Mouse (Mus musculus) kidney, postnatal 4 days (tissue): ENCODE measurements around the gene Ifnar2.

Experiments used
- DNase-seq, 2 experiments: peaks; one replicate each; pipeline ENCODE4 v3.0.0; 2021; ENCODE audit warnings: mixed read lengths in 2 of 2

Ifnar2 gene

DNA sequence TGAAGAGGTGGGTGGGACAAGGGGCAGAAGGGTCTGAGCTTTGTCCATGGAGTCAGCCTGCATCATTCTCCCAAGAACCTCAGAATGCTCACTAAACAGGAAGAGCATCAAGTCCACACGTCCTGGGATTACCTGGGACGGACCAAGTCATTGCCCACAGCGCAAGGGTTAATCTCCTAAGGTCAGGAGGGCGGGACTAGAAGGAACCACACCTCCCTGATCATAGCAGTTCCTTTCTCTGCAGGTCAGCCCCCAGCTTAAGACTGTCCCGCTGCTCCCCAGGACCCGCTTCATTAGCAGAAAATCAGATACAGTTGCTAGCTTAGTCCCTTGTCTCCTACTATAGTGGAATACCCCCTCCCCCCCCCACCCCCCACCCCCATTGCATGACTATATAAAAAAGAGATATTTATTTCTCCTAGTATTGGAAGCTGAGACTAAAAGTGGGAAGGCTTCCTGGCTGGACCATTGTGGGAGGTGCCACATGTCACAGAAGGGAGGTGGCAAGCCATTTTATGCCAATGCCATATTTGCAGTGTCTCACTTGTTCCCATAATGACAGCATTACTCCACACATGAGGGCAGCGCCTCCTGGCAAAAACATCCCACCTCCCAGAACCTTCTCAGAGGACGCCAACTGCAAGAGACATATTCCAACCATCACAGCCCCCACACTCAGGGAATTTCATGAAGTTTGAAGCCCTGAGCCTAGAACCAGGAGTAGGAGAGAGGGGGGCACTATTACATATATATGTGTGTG lies 23.2 kb downstream of the Ifnar2 start:
- DNase-seq, result no peak

DNA sequence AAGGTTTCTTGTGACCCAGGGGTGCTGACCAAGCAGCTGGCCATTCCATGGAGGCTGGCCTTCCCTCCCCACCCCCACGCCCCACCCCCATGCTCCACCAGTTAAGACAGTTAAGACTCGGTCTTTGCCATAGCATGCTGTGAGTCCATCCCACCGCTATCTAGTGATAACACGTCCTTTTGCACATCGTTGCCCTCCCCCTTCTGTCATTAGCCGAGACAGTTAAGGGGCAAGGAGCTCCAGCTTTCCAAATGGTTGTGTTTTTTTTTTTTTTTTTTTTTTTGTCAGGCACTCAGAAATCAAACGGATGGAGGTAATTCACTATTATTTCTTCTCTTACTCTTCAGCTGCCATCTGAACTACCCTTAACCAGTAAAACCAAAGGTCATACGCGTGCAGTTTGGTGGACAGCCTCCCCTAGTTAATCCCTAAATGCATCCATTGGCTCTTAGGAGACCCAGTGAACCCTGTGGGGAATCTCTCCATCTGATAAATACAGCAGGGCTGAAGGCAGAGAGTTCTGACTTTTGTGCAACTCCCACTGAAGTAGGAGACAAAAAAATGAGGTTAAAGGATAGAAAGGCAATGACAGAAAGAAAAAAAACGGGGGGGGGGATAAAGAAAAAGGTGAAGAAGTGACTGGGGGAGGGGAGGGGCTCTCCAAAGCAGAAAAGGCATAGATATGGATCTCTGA lies 24.4 kb downstream of the Ifnar2 start:
- no peak for DNase-seq

DNA sequence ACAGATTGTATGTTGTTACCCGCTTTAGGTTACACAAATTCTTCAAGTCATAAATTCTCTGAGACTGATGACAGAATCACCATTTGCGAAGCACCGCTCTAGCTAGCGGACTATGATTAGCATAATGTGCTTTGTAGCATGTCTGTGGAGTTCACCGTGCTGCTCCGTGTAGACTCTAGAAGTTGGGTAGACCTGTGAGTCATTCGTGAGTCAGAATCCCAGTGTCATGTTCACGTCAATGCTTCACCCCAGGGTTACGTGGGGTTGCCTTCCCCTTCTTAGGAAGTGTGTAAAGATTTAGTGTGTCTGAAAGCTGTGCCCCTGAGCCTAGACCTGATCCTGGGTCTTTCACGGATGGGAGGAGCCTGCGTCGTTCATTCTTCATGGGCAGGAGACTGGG lies 25.4 kb downstream of the Ifnar2 start:
- no peak for DNase-seq

DNA sequence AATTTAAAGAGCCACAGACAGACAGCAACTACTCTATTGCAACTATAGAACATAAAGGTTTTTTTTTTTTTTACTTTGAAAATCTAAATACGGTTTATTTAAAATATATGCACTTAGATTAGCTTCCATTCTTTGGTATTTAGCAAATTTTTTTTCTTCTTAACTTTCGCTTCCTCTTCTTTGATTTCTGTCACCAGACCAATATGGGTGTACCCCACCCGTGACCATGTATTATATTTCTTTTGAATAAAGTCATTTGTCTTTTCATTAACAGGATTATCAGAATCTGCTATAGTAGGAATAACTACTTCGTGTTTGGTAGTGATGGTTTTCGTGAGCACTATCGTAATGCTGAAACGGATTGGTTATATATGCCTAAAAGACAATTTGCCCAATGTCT lies 26.4 kb downstream of the Ifnar2 start:
- no peak for DNase-seq

DNA sequence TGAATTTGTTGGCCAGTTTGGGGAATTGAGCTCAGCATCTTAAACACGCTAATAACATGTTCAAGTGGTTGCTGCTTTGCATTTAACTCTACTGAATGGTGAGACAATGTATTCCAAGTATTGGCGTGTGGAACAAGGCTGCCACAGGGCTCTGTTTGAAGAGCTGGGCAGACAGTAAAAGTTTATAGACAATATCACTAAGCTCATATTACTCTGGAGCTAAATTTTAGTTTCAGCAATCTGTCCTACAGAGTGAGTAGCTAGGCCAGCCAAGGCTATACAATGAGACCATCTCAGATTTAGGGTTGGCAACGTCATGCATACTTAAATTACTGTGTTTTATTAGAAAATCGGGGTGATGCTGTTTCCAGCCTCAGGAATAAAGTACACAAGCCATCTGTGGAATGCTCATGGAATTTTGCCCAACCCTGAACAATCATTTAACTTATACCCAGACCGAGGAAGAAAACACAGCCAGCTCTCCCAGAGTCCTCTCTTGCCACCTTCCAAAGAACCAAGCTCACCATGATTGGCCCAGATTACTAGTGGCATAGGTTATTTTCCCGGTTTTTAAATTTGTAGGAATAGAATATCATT lies 29.1 kb downstream of the Ifnar2 start:
- DNase-seq, result no peak

DNA sequence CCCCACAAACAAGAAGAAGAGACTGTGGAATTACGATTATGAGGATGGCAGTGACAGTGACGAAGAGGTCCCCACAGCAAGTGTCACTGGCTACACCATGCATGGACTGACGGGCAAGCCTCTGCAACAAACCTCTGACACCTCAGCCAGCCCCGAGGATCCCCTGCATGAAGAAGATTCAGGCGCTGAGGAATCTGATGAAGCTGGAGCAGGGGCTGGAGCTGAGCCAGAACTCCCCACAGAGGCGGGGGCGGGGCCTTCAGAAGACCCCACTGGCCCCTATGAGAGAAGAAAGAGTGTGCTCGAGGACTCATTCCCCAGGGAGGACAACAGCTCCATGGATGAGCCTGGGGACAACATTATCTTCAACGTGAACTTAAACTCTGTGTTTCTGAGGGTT lies 31.2 kb downstream of the Ifnar2 start:
- no peak for DNase-seq

DNA sequence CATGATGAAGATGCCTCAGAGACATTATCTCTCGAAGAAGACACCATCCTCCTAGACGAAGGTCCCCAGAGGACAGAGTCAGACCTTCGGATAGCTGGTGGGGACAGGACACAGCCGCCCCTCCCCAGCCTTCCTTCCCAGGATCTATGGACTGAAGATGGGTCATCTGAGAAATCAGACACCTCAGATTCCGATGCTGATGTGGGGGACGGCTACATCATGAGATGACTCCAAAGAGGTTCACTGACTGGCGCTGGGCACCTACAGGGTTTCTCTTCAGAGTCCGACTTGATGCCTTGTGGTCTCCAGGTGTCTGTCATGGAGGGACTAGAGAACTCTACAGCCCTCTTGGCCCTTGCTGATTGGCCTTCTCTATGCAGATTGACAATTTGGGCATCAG lies 31.6 kb downstream of the Ifnar2 start:
- no peak for DNase-seq

DNA sequence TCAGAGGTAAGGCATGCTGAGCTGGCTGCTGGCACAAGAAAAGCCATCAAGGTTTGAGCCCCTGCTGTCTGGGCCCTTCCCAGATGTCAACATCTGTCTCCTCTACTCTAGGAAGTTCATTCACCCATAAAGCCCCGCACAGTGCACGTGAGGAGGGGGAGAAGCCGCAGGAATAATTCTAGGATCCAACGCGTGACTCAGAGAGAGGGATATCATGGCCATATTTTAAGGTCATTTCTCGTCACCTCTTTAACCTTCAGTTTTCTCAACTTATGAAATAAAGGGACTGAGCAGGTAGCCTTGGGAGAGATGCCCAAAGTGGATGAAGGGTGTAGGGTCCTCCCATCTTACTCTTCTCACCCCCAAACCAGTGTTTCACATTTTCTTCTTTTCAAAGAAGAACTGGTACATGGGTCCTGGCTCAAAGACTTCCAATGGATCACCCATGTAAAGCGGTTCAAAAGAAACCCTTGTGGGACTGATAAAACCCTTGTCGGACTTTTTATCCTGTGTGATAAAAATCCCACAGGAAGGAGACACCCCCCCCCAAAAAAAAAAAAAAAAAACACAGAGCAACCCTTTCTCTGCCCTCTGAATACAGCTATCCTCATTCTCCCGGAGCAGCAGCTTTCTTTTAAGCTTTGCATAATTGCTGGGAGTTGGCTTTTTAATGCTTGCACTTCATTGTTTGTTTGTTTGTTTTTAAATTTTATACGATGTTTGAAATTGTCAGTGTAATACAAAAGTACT lies 32.4 kb downstream of the Ifnar2 start:
- no peak for DNase-seq

DNA sequence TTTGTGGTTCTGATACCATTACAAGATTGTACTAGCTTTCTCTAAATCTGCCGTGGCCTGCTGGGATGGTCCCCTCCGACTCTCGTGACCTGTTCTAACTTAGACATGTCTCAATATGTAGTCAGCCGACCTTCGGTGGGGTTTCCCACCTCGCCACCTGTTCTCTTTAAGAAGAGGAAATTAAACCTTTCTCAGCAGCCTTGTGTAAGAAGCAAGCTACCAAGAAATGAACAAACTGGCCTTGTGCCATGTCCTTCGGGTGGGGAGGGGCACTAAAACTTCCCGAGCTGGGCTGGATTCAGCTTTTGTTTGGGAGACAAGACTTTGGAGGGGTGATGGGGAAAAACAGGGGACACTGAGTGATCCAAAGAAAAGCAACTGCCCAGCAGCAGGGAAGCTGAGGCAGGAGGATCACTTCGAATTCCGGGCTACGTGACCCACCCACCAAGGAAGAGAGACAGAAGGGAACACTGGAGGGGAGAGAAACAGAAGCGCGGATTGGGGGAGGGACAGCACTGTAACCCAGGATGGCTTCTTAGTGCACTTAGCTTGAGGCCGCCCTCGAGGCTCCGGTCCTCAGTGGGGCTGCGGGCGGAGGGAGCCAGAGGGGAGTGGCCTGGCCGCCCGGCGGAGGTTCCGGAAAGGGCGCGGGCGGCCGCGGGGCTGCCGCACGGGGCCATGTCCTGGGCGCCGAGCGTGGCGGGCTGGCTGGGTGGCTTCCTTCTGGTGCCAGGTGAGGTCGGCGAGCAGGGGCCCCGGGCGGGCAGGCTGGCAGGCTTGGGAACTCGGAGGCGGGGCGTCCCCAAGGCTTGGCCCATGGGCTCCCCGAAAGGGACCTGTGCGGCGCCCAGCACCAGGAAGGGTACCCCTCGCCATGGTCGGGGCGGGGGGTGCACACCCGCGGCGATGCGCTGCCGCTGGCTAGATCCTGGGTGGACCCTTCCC lies 33.3 kb downstream of the Ifnar2 start, which contains the start of gene Il10rb:
Il10rb (plus strand) TSS at position 525 of the 945 bp plus-strand sequence.
- peak; percentile 82 to 89 for DNase-seq

DNA sequence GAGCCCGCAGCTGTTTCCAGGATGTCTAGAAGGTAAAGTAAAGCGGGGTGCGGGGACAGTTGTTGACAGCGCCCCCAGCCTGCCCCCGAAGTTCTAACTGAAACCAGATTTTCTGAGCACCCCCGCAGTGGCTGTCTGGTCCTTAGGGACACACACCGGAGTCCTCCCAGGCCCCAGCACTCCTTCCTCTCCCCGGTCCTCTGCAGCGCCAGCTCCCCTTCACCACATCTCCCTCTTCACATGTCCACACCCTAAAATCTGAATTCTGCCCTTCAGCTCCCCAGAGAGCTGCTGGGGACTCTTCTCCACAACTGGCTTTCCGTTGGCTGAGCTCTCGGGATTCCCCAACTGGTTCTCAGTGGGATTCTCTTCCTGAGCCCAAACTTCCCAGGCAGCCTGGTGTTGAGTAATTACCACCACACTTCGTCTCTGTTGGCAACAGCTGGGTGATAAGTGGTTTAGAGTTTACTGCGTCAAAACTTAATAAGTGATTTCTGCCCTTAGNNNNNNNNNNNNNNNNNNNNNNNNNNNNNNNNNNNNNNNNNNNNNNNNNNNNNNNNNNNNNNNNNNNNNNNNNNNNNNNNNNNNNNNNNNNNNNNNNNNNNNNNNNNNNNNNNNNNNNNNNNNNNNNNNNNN lies 34.1 kb downstream of the Ifnar2 start:
- DNase-seq, result peak; percentile 46 to 61

DNA sequence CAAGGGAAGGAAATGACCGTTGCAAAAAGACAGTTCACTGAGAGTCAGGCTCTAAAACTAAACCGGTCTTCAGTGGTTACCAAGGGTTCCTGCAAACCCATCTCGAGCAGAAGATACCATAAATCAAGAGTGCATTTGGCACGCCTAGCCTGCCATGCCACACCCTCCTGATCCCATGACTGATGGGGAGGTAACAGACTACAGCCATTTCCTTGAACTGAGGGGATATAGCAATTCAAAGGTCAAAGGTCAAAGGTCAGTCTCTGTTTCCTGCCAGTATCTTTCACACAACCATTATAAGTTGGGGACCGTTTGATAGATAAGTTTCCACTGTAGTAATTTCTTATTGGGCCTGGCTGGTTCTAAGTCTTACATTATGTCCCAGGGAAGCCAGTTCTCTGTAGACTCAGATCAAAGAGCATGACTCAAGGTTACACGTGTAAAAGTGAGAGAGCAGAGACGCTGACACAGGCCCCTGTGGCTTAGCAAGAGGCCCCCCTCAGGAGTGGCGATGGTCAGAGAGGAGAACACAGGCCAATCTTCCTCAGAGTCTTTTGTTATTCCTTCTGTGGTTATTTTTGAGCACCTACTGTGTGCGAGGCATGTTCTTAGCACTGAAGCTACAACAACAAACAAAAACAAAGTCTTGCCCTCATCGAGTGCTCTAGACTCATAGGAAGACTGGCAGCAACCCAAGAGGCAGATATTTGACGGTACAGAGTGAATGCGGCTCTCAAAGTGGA lies 40.7 kb downstream of the Ifnar2 start:
- peak; percentile 17 to 43 for DNase-seq

DNA sequence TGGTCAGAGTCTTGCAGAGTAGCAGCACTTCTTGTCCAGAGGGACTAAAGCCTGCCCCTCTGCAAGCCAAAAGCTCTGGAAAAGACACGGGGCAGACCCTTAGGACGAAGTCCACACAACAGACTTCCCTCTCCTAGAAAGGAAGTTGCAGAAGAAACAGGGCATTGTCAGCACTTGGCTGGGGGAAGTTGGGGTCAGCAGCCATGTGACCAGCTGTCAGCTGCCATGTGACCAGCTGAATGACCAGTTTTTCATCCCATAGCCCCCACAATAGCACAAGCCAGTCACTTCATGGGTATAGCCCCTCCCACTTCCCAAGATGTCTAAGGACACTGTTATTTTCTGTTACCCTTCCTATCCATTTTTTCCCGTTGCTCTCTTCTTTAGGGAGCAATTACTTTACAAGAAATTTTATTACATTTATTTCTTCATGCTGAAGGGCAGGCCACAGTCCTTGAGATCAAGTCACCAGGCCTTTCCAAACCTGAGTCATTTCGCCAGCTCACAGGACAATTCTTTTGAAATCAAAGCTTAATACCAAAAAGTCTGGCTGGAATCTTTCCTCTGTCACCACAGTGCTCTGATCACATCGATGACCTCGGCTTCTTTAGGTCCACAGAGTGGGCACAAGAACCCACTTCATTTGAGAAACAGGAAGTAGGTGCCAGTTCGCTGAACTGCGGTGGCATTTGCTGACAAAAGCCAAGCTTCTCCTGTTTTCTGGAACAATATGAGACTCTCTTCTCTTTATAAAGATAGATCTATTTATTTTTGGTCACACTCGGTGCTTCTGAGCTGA lies 43.0 kb downstream of the Ifnar2 start:
- DNase-seq, result peak in 1 of 2 experiments; percentile 20

DNA sequence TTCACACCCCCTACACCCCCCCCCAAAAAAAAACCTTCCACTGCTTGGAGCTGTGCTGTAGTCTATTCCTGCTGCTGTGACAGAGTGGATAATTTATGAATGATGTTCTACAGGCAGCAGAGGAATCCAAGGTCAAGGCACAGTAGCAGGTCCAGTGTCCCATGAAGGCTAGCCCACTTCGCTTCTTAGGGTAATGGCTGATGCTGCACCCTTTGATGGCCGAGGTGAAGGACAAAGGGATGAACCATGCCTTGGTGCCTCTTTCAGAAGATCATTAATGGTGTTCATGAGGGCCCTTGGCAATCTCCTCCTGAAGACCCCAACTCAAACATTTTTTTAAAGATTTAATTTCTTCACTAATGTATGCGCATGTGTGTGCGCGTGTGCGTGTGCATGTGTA lies 43.8 kb downstream of the Ifnar2 start:
- no peak for DNase-seq

DNA sequence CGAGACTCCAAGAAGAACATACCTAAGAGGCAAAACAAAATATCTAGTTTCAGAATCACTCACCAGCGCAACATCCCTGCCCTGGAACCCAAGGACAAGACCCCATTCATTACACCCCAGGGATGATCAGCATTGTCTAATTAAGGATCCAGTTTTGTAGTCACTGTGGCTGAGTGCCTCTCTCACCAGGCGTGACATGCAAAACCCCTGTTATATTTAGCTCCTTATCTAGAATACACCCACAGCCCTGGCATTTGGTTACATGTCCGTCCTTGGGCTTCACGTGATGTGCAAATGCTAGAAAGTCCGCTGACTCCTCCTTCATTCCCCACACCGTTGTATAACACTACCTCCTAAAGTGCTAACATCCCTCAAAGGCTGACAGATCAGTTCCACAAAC lies 44.4 kb downstream of the Ifnar2 start:
- DNase-seq, result no peak

DNA sequence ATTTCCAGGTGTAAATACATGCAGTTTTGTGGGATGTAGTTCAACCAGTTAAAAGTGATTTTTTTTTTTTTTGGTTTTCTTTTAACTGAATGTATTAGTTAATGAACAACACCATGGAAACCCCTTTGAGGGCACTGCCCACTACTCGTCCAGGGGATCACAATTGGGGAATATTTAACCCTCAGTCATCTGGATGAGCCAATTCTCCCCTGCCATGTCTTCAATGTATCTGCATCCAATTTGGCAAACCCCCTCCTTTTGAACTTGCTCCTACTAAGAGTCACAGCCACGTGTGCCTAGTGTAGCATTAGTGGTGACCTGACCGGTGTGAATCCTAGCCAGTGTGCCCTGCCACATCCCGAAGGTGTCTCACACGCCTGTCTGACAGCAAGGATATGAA lies 45.9 kb downstream of the Ifnar2 start:
- DNase-seq, result no peak

DNA sequence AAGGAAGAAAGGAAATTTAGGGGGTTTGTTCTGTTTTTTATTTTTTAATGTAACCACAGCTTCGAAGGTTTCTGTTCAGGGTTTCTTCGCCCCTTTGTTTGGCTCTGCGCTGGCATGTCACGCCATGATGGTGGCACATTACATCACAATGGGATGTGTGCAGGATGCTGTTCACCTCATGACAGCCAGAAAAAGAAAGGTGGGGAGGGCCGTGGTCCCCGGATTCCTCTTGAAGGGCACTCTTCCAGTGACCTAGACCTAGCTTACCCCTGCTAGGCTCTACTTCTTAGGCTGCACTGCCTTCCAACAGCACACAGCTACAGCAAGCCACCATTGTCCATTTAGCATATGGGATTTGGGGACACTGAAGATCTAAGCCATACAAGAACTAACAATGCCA lies 53.2 kb downstream of the Ifnar2 start:
- no peak for DNase-seq

DNA sequence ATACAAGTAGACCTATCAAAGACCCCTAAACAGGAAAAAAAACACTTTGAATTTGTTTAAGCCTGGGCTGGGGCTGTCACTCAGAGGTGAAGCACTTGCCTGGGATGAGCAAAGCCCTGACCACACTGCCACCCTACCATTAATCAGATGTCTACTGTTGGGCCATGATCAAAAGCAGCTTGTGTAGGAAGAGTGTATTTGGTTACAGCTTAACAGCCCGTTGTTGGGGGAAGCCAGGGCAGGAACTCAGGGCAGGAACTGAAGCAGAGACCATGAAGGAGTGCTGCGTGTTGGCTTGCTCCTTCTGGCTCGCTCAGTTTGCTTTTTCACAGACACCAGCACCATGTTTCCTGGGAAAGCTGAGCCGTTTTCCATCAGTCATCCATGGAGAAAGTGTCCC lies 54.0 kb downstream of the Ifnar2 start:
- DNase-seq, result no peak

DNA sequence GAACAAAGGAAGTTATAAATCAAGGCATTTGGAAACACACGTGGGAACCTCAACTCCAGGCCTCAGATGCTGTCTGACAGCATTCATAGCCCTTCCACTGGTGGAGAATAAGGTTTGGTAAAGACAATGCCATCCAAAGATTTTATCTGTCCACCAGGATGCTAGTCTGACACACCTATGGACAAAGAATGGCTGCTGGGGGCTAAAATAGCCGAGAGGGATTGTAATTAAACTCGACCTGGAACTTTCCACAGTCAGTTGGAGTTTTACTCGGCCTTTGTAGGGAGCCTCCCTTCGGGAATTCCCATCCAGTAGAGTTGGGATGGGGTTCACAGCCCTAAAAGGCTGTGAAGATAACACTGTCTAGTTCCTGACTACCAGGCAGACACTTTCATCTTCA lies 54.9 kb downstream of the Ifnar2 start:
- no peak for DNase-seq

DNA sequence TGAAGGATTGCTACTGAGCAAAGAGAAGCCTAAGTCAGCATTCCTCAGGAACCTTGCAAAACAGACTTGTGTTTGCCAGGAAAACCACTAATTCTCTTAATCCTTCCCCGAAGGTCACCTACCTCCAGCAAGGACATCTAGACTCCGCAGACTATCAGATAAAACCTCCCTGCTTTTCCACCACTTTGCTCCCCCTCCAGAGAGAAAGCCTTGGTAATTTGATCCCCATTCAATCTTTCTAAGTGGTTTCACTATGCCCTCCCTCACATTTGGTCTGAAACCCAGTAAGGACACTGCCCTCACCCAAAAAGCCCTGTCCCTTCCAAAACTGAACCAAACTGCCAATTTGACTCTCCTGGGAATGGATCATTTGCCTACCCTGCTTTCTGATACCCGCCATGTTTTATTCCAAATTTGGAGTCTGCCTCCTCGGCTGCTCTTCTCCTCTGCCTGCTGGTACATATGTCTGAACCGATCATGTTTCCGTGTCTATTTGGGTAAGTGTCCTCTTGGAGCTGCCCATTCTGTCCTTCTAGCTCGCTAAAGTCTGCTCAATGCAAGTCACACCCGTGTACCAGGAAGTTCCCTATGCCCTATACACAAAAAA lies 55.8 kb downstream of the Ifnar2 start:
- no peak for DNase-seq
